ENCODE assay signal across 27 mouse cellular contexts in the genomic region with DNA sequence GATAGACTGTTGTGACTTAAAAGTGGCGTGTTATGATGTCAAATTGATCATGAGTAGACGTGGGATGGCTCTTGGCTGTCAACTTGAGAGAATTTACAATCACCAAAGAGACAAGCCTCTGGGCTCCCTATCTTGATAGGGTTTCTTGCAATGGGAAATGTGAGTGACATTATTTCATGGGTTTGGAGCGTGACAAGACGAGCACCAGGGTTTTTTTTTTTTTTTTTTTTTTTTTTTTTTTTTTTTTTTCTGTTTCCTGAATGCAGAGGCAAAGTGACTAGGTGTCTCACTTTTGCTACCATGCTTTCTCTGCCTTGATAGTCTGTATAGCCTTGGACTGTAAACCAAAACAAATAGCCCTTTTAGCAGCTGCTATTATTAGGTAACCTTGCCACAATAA. TPM values are rescaled to one million over a fixed set of nuclear protein-coding genes. Genes with fewer than 3 reads are reported as not detected.
"Had no signal": no experiment of that assay in that cellular context is flagged by ENCODE, and none has a peak within 500 bp of the region (broad histone marks: within the 10 kb centered on the region; RNA-seq: fewer than 3 reads in every experiment).

No protein-coding gene starts in this region.

- DNase-seq: cerebellum, postnatal 10 days; cerebellum, postnatal 14 days; cerebellum, postnatal 25 days; cerebellum, postnatal 36 days; embryo, embryonic 11 days; forebrain, postnatal 0 days; gastrocnemius, adult 2 months; gastrocnemius, postnatal 10 days; gastrocnemius, postnatal 14 days; gastrocnemius, postnatal 25 days; gastrocnemius, postnatal 36 days; heart, adult 11 months; heart, adult 18-20 months; heart, adult 2 months had no signal

- H3K4me3 ChIP-seq: embryonic facial prominence, embryonic 10.5 days; embryonic facial prominence, embryonic 12.5 days; embryonic facial prominence, embryonic 13.5 days; embryonic facial prominence, embryonic 15.5 days; erythroblast, embryonic 14.5 days; forebrain, embryonic 10.5 days; forebrain, embryonic 12.5 days; forebrain, embryonic 13.5 days; forebrain, embryonic 15.5 days; gastrocnemius, adult 2 months; heart, adult 2 months; heart, embryonic 10.5 days had no signal

- H3K4me1 ChIP-seq: heart, embryonic 10.5 days had no signal

- H3K27ac ChIP-seq: embryonic facial prominence, embryonic 10.5 days; embryonic facial prominence, embryonic 12.5 days; embryonic facial prominence, embryonic 13.5 days; embryonic facial prominence, embryonic 15.5 days; forebrain, embryonic 10.5 days; forebrain, embryonic 12.5 days; forebrain, embryonic 13.5 days; forebrain, embryonic 15.5 days; gastrocnemius, adult 2 months; heart, adult 2 months; heart, embryonic 10.5 days had no signal

- H3K27me3 ChIP-seq: embryonic facial prominence, embryonic 12.5 days; embryonic facial prominence, embryonic 13.5 days; embryonic facial prominence, embryonic 15.5 days; forebrain, embryonic 12.5 days; forebrain, embryonic 13.5 days; forebrain, embryonic 15.5 days had no signal

- ATAC-seq: forebrain, embryonic 13.5 days; forebrain, embryonic 14.5 days; forebrain, embryonic 15.5 days; forebrain, embryonic 16.5 days; forebrain, postnatal 0 days had no signal

- H3K9me3 ChIP-seq: embryonic facial prominence, embryonic 15.5 days; forebrain, embryonic 12.5 days; forebrain, embryonic 15.5 days had no signal

- H3K4me2 ChIP-seq: embryonic facial prominence, embryonic 12.5 days; embryonic facial prominence, embryonic 13.5 days; embryonic facial prominence, embryonic 15.5 days; forebrain, embryonic 12.5 days; forebrain, embryonic 13.5 days; forebrain, embryonic 15.5 days had no signal

- H3K36me3 ChIP-seq: embryonic facial prominence, embryonic 10.5 days; embryonic facial prominence, embryonic 12.5 days; embryonic facial prominence, embryonic 13.5 days; embryonic facial prominence, embryonic 15.5 days; forebrain, embryonic 10.5 days; forebrain, embryonic 12.5 days; forebrain, embryonic 15.5 days; heart, embryonic 10.5 days had no signal

- H3K9ac ChIP-seq: embryonic facial prominence, embryonic 12.5 days; embryonic facial prominence, embryonic 13.5 days; embryonic facial prominence, embryonic 15.5 days; forebrain, embryonic 12.5 days; forebrain, embryonic 13.5 days; forebrain, embryonic 15.5 days; forebrain, postnatal 0 days had no signal

RNA-seq across cellular contexts. Expression of a gene that starts 43.7 kb away (rescaled TPM):
- total RNA-seq: common myeloid progenitor, adult 5-6 weeks had no signal
